Mouse (Mus musculus): Measurements from ENCODE around the gene Kcnh7. TPM values are rescaled to one million over a fixed set of nuclear protein-coding genes. Genes with fewer than 3 reads are reported as not detected.

Gene Kcnh7
- total RNA-seq (2017), result under 0.01 TPM in 1 of 2 replicates, not detected in the other

- no peak for ATAC-seq (ENCODE audit: extremely low read depth, insufficient number of reproducible peaks, low FRiP score, poor library complexity, severe bottlenecking)
These were observed at the start of gene Kcnh7 for GRCm38 (mm10) chr2:63183563-63184545. Gene Kcnh7 (minus strand): TSS chr2:63184287.

GRCm38 (mm10) chr2:63207435-63207834 lies 23.3 kb upstream of the Kcnh7 start:
- no peak for ATAC-seq (ENCODE audit: extremely low read depth, insufficient number of reproducible peaks, low FRiP score, poor library complexity, severe bottlenecking)

GRCm38 (mm10) chr2:63186014-63186413 lies 1.9 kb upstream of the Kcnh7 start:
- ATAC-seq (ENCODE audit: extremely low read depth, insufficient number of reproducible peaks, low FRiP score, poor library complexity, severe bottlenecking), result no peak

- ATAC-seq (ENCODE audit: extremely low read depth, insufficient number of reproducible peaks, low FRiP score, poor library complexity, severe bottlenecking), result no peak
These were observed 704 bp upstream of the Kcnh7 start for GRCm38 (mm10) chr2:63184551-63185430.

- no peak for ATAC-seq (ENCODE audit: extremely low read depth, insufficient number of reproducible peaks, low FRiP score, poor library complexity, severe bottlenecking)
These were observed 30.4 kb downstream of the Kcnh7 start for GRCm38 (mm10) chr2:63153701-63154100.

- ATAC-seq (ENCODE audit: extremely low read depth, insufficient number of reproducible peaks, low FRiP score, poor library complexity, severe bottlenecking), result no peak
These were observed 56.1 kb downstream of the Kcnh7 start for GRCm38 (mm10) chr2:63127762-63128516.

- no peak for ATAC-seq (ENCODE audit: extremely low read depth, insufficient number of reproducible peaks, low FRiP score, poor library complexity, severe bottlenecking)
These were observed 63.8 kb downstream of the Kcnh7 start for GRCm38 (mm10) chr2:63120316-63120715.

- ATAC-seq (ENCODE audit: extremely low read depth, insufficient number of reproducible peaks, low FRiP score, poor library complexity, severe bottlenecking), result no peak
These were observed 66.6 kb downstream of the Kcnh7 start for GRCm38 (mm10) chr2:63117209-63118193.

GRCm38 (mm10) chr2:63105971-63106370 lies 78.1 kb downstream of the Kcnh7 start:
- ATAC-seq (ENCODE audit: extremely low read depth, insufficient number of reproducible peaks, low FRiP score, poor library complexity, severe bottlenecking), result no peak

GRCm38 (mm10) chr2:63099676-63100075 lies 84.4 kb downstream of the Kcnh7 start:
- ATAC-seq (ENCODE audit: extremely low read depth, insufficient number of reproducible peaks, low FRiP score, poor library complexity, severe bottlenecking), result no peak

- ATAC-seq (ENCODE audit: extremely low read depth, insufficient number of reproducible peaks, low FRiP score, poor library complexity, severe bottlenecking), result no peak
These were observed 92.3 kb downstream of the Kcnh7 start for GRCm38 (mm10) chr2:63091775-63092174.

GRCm38 (mm10) chr2:63090447-63090846 lies 93.6 kb downstream of the Kcnh7 start:
- no peak for ATAC-seq (ENCODE audit: extremely low read depth, insufficient number of reproducible peaks, low FRiP score, poor library complexity, severe bottlenecking)

GRCm38 (mm10) chr2:63058386-63058785 lies 125.7 kb downstream of the Kcnh7 start:
- ATAC-seq (ENCODE audit: extremely low read depth, insufficient number of reproducible peaks, low FRiP score, poor library complexity, severe bottlenecking), result no peak

- no peak for ATAC-seq (ENCODE audit: extremely low read depth, insufficient number of reproducible peaks, low FRiP score, poor library complexity, severe bottlenecking)
These were observed 134.2 kb downstream of the Kcnh7 start for GRCm38 (mm10) chr2:63049884-63050283.

GRCm38 (mm10) chr2:63039718-63040117 lies 144.4 kb downstream of the Kcnh7 start:
- ATAC-seq (ENCODE audit: extremely low read depth, insufficient number of reproducible peaks, low FRiP score, poor library complexity, severe bottlenecking), result no peak

- ATAC-seq (ENCODE audit: extremely low read depth, insufficient number of reproducible peaks, low FRiP score, poor library complexity, severe bottlenecking), result no peak
These were observed 169.2 kb downstream of the Kcnh7 start for GRCm38 (mm10) chr2:63014909-63015308.

GRCm38 (mm10) chr2:63009141-63009540 lies 174.9 kb downstream of the Kcnh7 start:
- no peak for ATAC-seq (ENCODE audit: extremely low read depth, insufficient number of reproducible peaks, low FRiP score, poor library complexity, severe bottlenecking)

- ATAC-seq (ENCODE audit: extremely low read depth, insufficient number of reproducible peaks, low FRiP score, poor library complexity, severe bottlenecking), result no peak
These were observed 181.3 kb downstream of the Kcnh7 start for GRCm38 (mm10) chr2:63002784-63003183.

Measured in neutrophil, adult 5-6 weeks (primary cell).